Mouse (Mus musculus) ES-Bruce4 (cell line): Measurements from ENCODE around the gene Fsd2. TPM values are rescaled to one million over a fixed set of nuclear protein-coding genes. Genes with fewer than 3 reads are reported as not detected.

ENCODE experiments used
- H3K27ac ChIP-seq: 2 replicates; pipeline ENCODE4 v1.5.1; 2012; ENCODE audit warnings: low read length, inconsistent platforms; ENCODE audit not compliant: insufficient read depth
- H3K27me3 ChIP-seq: 2 replicates; pipeline ENCODE4 v1.6.1; 2012; ENCODE audit warnings: mild to moderate bottlenecking, low read length, inconsistent platforms; ENCODE audit not compliant: control insufficient read depth, poor library complexity, insufficient read depth, severe bottlenecking
- H3K36me3 ChIP-seq: 2 replicates; pipeline ENCODE4 v1.6.1; 2012; ENCODE audit warnings: inconsistent platforms, mild to moderate bottlenecking, low read length, moderate library complexity; ENCODE audit not compliant: control insufficient read depth, poor library complexity, insufficient read depth, severe bottlenecking
- H3K4me1 ChIP-seq: one replicate; pipeline ENCODE4 v1.8.1; 2011; ENCODE audit warnings: low read length; ENCODE audit not compliant: control insufficient read depth, insufficient read depth
- H3K4me3 ChIP-seq: 2 replicates; pipeline ENCODE4 v1.5.1; 2011; ENCODE audit warnings: low read depth, mild to moderate bottlenecking, low read length
- H3K9ac ChIP-seq: 2 replicates; pipeline ENCODE4 v1.6.1; 2012; ENCODE audit warnings: low read depth, mild to moderate bottlenecking, inconsistent platforms; ENCODE audit not compliant: poor library complexity, severe bottlenecking
- H3K9me3 ChIP-seq: replicated peaks from 2 replicates; pipeline ENCODE4 v1.6.1; 2012; ENCODE audit warnings: mild to moderate bottlenecking, low read length, inconsistent platforms; ENCODE audit not compliant: control insufficient read depth, poor library complexity, insufficient read depth, severe bottlenecking
- CTCF ChIP-seq: IDR thresholded peaks from one replicate; pipeline ENCODE4 v1.8.1; 2011; ENCODE audit warnings: low read depth, low read length
- EP300 ChIP-seq: IDR thresholded peaks from 2 replicates; pipeline ENCODE4 v1.6.1; 2011; ENCODE audit warnings: low read depth, low read length; ENCODE audit not compliant: insufficient read depth
- POLR2A ChIP-seq: IDR thresholded peaks from one replicate; pipeline ENCODE4 v1.8.1; 2011; ENCODE audit warnings: low read length; ENCODE audit not compliant: insufficient read depth
- polyA plus RNA-seq: library from polyadenylated mRNA; stranded (reverse); fragments of >200 nt; gene quantifications from 2 replicates; pipeline ENCODE4 v1.2.4, GENCODE M21; 2011; ENCODE audit warnings: low read depth; ENCODE audit not compliant: missing spikeins, insufficient read depth, insufficient read length

The Fsd2 gene
- polyA plus RNA-seq, 1 experiment, result not detected

GRCm38 (mm10) chr7:81592686-81593085, 25.9 kb upstream of the Fsd2 start:
- no peaks in the 10 kb centered on the region for H3K27me3 ChIP-seq
- TF ChIP-seq CTCF, result no peak
- no peak for TF ChIP-seq EP300
- TF ChIP-seq POLR2A, result no peak
- no peak overlapping the region for H3K4me3 ChIP-seq
- H3K4me1 ChIP-seq, result no peaks in the 10 kb centered on the region
- peaks cover 26% of the 10 kb centered on the region for H3K36me3 ChIP-seq
- no peaks in the 10 kb centered on the region for H3K9me3 ChIP-seq
- H3K27ac ChIP-seq, result no peak overlapping the region
- no peak overlapping the region for H3K9ac ChIP-seq

GRCm38 (mm10) chr7:81587238-81587637, 20.5 kb upstream of the Fsd2 start:
- Histone ChIP-seq H3K9ac (no peak overlapping the region), H3K27me3 (no peaks in the 10 kb centered on the region), H3K27ac (no peak overlapping the region), H3K36me3 (peaks cover 23% of the 10 kb centered on the region), H3K9me3 (no peaks in the 10 kb centered on the region), H3K4me1 (no peaks in the 10 kb centered on the region), H3K4me3 (no peak overlapping the region)
- TF ChIP-seq POLR2A (no peak), CTCF (no peak), EP300 (no peak)

GRCm38 (mm10) chr7:81585326-81585725, 18.6 kb upstream of the Fsd2 start:
- Histone ChIP-seq H3K9me3 (no peaks in the 10 kb centered on the region), H3K27me3 (no peaks in the 10 kb centered on the region), H3K27ac (no peak overlapping the region), H3K4me1 (no peaks in the 10 kb centered on the region), H3K36me3 (peaks cover 18% of the 10 kb centered on the region), H3K9ac (no peak overlapping the region), H3K4me3 (no peak overlapping the region)
- TF ChIP-seq POLR2A (no peak), EP300 (no peak), CTCF (no peak)

DNA sequence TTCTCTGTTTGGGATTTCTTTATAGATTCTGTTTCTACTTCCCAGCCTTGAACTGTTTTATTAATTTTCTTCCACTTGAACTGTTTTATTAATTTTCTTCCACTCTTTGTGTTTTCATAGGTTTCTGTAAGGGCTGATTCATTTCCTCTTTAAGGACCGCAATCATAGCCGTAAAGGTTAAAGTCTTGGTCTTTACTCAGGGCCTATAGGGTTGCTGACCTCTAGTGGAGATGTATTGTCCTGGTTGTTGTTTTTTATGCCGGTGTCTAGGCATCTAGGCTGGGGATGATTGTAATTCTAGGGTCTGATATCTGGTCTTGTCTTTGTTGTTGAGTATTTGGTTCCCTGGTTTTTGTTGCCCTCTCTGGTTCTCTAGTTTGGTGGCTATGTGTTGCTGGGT, 16.8 kb upstream of the Fsd2 start:
- H3K27me3 ChIP-seq, result no peaks in the 10 kb centered on the region
- no peaks in the 10 kb centered on the region for H3K9me3 ChIP-seq
- H3K9ac ChIP-seq, result no peak overlapping the region
- H3K27ac ChIP-seq, result no peak overlapping the region
- TF ChIP-seq POLR2A (no peak), CTCF (peak; percentile 10)
- peaks cover 16% of the 10 kb centered on the region for H3K36me3 ChIP-seq
- H3K4me1 ChIP-seq, result no peaks in the 10 kb centered on the region
- H3K4me3 ChIP-seq, result no peak overlapping the region

DNA sequence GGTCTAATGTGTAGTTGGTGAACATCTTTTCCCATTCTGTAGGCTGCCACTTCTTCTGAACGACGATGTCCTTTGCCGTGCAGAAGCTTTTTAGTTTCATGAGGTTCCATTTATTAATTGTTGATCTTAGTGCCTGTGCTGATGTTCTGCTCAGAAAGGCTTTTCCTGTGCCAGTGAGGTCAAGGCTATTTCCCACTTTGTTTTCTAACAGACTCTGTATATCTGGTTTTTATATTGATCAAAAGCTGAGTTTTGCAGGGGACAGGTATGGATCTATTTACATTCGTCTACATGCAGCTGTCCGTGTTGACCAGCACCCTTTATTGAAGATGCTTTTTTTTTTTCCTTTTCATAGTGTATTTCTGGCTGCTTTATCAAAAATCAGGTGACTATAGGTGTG, 12.6 kb upstream of the Fsd2 start:
- Histone ChIP-seq H3K4me1 (no peaks in the 10 kb centered on the region), H3K27me3 (no peaks in the 10 kb centered on the region), H3K9me3 (no peaks in the 10 kb centered on the region), H3K4me3 (no peak overlapping the region), H3K27ac (no peak overlapping the region), H3K9ac (no peak overlapping the region), H3K36me3 (peaks cover 21% of the 10 kb centered on the region)
- TF ChIP-seq CTCF, result no peak
- no peak for TF ChIP-seq POLR2A
- TF ChIP-seq EP300, result no peak

GRCm38 (mm10) chr7:81578413-81578812, 11.7 kb upstream of the Fsd2 start:
- Histone ChIP-seq H3K4me1 (no peaks in the 10 kb centered on the region), H3K36me3 (peaks cover 21% of the 10 kb centered on the region), H3K27me3 (no peaks in the 10 kb centered on the region), H3K4me3 (no peak overlapping the region), H3K9me3 (no peaks in the 10 kb centered on the region), H3K9ac (no peak overlapping the region), H3K27ac (no peak overlapping the region)
- TF ChIP-seq POLR2A (no peak), EP300 (no peak), CTCF (no peak)
